8 mouse cellular contexts compared by ENCODE assay signal in the genomic region with DNA sequence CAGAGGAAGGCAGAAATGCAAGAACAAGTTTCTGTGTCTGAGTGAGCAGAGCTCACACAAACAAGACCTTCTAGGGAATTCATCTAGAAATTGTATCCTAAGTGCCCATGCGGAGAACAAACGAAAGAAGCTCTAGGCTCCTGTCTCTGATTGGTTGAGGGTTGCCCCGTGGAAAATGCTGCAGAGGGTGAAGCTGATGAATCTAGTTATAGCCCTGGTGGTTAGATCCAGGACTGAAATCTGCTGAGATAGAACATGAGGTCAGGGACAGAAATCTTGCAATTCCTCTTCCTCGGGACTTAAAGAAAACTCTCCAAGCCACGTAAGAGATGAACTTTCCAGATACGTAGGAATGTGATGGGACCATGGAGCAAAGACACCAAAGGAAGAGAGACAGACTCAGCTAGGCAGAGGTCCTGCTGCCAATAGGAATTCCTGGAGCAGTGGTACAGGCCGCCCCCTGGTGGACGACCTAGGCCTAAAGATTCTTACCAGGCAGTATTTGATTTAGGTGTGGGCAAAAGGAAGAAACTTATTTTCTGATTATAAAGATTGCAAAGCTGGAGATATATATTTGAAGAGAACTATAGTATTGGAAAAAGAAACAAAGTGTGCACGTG. TPM values are rescaled to one million over a fixed set of nuclear protein-coding genes. Genes with fewer than 3 reads are reported as not detected.
A peak's percentile ranks its signal among the peaks of the same experiment; 100 is the strongest.
DNase-seq lines count a peak whose midpoint lies in the region; ATAC-seq and TF ChIP-seq lines count a peak whose summit lies in the region.

No protein-coding gene starts in this region.

- DNase-seq in 3134 (ENCODE audit: extremely low read depth, insufficient read length, low spot score) (peak; percentile 46), G1E (ENCODE audit: low spot score) (peak; percentile 11)
- DNase-seq in cerebellum, adult 18-20 months: peak; percentile 78 to 80
- DNase-seq in frontal cortex, postnatal 36 days (ENCODE audit: low spot score in 2 of 2): peak; percentile 78 to 83
- DNase-seq in kidney, postnatal 14 days: peak; percentile 82
- peak; percentile 68 to 71 for DNase-seq in lung, adult 18-20 months
- DNase-seq in right cerebral cortex, adult 18-20 months: peak; percentile 70
- peak; percentile 64 for DNase-seq in urinary bladder, adult 2 months (ENCODE audit: low spot score)

- no peak for ATAC-seq in G1E (ENCODE audit: extremely low read depth, insufficient number of reproducible peaks, low FRiP score, poor library complexity, severe bottlenecking)

- H3K4me1 ChIP-seq in G1E (ENCODE audit: insufficient read depth, low read depth, low read length): peaks cover 8% of the 10 kb centered on the region

- peak; percentile 50 for TF ChIP-seq CTCF in G1E (IDR thresholded peaks at IDR 0.05; ENCODE audit: low read depth, low read length)

- H3K36me3 ChIP-seq in G1E (replicated peaks): no peaks in the 10 kb centered on the region

- H3K27me3 ChIP-seq in G1E (ENCODE audit: insufficient read depth, low read length): peaks cover 38% of the 10 kb centered on the region

- H3K9me3 ChIP-seq in G1E (replicated peaks): no peaks in the 10 kb centered on the region

- H3K4me3 ChIP-seq in G1E (ENCODE audit: low read depth, low read length): no peak overlapping the region

RNA-seq across cellular contexts. Expression of gene Pla2g10, which starts 2.8 kb away (rescaled TPM):
- total RNA-seq in G1E (2014; fragmentation: Nextera tagmentation) (not detected in 2 replicates), G1E (2017) (not detected in 2 replicates)
- polyA plus RNA-seq in G1E (2012): not detected in 2 replicates
- polyA plus RNA-seq in urinary bladder, adult 2 months (2012; rRNA removed): not detected in 2 replicates

RNA-seq across cellular contexts. Expression of gene Rrn3, which starts 46.9 kb away (rescaled TPM):
- total RNA-seq in G1E (2014; fragmentation: Nextera tagmentation) (67.6 and 67.8 TPM in 2 replicates), G1E (2017) (65.8 and 72.3 TPM in 2 replicates)
- 18.3 and 21.2 TPM in 2 replicates for polyA plus RNA-seq in G1E (2012)
- polyA plus RNA-seq in urinary bladder, adult 2 months (2012; rRNA removed): 21.9 and 24.7 TPM in 2 replicates

Comparison
In these comparisons a context has a peak if more than half of its experiments do, and no peak if none do; other contexts are left out.
1. DNase-seq: peak in every context shown above with its lines; median percentile 82 in kidney, postnatal 14 days; 80 in frontal cortex, postnatal 36 days; 79 in cerebellum, adult 18-20 months; 70 in right cerebral cortex, adult 18-20 months; 70 in lung, adult 18-20 months; 64 in urinary bladder, adult 2 months; 46 in 3134; 11 in G1E.